Mouse (Mus musculus) kidney, adult 2 months (tissue): ENCODE measurements around the gene Exoc6b.

Source experiments
- CTCF ChIP-seq: fragments of 200-500 bp; conservative IDR thresholded peaks from 2 replicates; pipeline ENCODE4 v1.5.1; 2011; ENCODE audit warnings: low read depth, mild to moderate bottlenecking, control low read depth, low read length, moderate library complexity, mixed read lengths; ENCODE audit not compliant: insufficient read depth, insufficient read length
- POLR2A ChIP-seq: fragments of 200-500 bp; IDR thresholded peaks from one replicate; pipeline ENCODE4 v1.6.1; 2011; ENCODE audit warnings: low read depth, low read length, control low read depth

DNA sequence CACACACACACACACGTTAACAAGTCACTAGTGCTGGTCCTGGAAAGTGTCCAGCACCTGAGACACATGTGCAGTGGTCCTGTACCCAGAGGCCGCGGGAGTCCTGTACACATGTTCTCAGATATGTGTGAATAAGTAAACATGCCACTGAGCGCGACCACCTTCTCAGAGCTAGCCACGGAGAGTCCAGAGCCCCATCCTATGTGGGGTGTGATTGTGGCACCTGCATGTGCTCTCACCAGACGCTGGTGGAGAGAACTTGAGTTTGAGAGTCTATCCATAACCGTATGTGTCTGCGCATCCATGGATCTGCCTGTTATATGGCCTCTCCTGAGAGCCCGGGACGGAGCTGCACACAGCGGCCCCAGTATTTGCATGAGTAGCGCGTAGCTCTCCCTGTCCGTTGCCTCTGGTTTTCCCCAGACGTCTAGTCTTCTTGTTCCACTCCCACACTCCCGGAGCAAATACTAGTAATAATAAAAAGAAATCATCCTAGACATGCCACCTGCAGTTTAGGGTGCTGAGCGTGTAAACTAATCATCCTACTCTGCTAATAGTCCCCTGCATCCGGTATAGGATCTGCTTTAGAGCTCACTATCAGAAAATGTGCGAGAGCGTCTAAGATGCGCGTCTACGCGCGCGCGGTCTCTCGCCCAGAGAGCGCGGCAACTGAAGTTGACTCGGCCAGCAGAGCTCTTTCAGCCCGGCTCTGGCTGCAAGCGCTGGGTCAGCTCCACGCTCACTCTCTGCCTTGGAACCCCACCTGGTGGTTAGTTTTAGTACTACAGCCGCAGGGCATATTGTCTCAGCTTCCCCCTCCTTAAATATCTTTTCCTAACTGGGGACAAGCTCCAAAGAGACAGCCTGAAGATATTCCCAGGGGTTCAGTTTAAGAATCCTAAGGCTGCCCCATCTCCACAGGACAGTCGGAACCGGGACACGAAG is 479.3 kb downstream of the Exoc6b start:
- TF ChIP-seq POLR2A: no peak
- TF ChIP-seq CTCF: peak; percentile 85
